Mouse (Mus musculus) skeletal muscle tissue, adult 2 months (tissue): Measurements from ENCODE around the gene Prkaca.
"Not testable (repeated sequence)": the region's sequence is repeated elsewhere in the genome, so short reads cannot be mapped to it uniquely, and the experiment has no call there.

ENCODE experiments used
- DNase-seq: peaks from one replicate; pipeline ENCODE4 v3.0.0-alpha.2; 2012; ENCODE audit warnings: low read depth, low spot score

Prkaca gene

GRCm38 (mm10) chr8:83974521-83974920 lies 1.7 kb downstream of the Prkaca start:
- DNase-seq, result no peak

- DNase-seq, result no peak
These were observed 3.4 kb downstream of the Prkaca start for GRCm38 (mm10) chr8:83976101-83976630.

DNA sequence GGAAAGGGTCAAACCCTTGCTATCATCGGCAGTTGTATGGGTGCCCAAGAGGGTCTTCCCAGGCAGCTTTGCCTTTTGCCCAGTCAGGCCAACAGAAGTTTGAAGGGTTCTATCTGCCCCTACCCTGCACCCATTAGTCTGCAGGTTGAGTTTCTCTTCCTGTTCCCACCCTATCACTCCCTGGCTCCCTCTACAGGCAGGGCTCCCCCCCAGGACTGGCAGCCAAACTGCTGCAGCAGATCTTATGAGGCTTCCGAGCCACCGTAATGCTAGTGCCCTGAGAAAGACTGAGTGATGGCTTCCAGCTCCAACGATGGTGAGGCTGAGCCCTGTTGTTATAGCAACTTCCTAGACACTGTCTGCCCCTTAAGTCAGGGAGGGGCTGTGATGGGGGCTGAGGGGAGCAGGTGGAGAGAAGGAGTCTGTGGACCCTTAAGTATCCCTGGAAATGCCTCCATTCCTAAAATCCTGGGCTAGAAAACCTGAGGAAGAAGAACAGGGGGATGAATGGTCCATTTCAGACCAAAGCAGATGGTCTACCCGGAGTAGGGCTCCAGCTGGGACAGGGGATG lies 4.1 kb downstream of the Prkaca start:
- no peak for DNase-seq

GRCm38 (mm10) chr8:83977646-83978045 lies 4.9 kb downstream of the Prkaca start:
- no peak for DNase-seq

GRCm38 (mm10) chr8:83978200-83978599 lies 5.4 kb downstream of the Prkaca start:
- DNase-seq, result no peak

DNA sequence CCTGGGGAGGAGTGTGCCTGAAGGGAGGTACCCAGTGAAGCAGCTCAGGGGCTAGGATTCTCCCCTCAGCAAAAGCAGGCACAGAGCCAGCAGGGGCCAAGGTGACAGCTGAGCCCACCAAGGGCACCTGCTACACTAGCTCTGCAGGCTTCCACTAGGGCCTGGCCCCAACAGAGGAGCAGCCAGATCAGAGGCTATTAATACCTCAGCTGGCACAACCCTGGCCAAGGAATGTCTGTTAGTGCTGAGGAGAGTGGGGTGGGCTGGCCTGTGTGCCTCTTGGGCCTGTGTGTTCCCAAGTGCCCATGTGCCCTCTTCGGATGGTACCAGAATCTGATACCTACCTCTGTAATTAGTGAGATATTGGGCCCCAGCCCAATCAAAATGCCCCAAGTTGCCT lies 7.5 kb downstream of the Prkaca start:
- peak; percentile 79 for DNase-seq

GRCm38 (mm10) chr8:83980845-83981244 lies 8.1 kb downstream of the Prkaca start:
- DNase-seq, result peak; percentile 75

GRCm38 (mm10) chr8:83981533-83981932 lies 8.7 kb downstream of the Prkaca start:
- no peak for DNase-seq

DNA sequence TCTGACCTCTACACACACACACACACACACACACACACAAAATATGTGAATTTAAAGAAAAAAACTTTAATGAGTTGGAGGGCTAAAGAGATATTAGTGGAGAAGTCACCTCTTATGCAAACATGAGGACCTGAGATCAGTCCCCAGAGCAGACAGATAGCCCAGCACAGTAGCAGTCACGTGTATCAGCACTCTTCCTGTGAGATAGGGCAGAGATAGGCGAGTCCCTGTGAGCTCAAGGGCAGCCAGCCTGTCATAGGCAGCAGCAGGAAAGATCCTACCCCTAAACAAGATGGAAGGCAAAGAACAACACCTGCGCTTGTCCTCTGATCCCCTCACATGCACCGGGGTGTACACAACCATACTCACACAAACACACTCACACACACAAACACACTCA lies 9.7 kb downstream of the Prkaca start:
- no peak for DNase-seq

DNA sequence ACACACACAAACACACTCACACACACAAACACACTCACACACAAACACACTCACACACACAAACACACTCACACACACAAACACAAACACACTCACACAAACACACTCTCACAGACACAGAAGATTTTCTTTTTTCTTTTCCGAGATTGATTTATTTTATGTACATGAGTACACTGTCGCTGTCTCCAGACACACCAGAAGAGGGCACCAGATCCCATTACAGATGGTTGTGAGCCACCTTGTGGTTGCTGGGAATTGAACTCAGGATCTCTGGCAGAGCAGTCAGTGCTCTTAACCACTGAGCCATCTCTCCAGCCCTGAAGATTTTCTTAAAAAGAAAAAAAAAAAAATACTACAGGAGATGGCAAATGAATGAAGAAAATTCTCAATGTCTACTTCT lies 10.4 kb downstream of the Prkaca start:
- not testable (repeated sequence) for DNase-seq

GRCm38 (mm10) chr8:83989243-83989642 lies 16.4 kb downstream of the Prkaca start:
- DNase-seq, result no peak

DNA sequence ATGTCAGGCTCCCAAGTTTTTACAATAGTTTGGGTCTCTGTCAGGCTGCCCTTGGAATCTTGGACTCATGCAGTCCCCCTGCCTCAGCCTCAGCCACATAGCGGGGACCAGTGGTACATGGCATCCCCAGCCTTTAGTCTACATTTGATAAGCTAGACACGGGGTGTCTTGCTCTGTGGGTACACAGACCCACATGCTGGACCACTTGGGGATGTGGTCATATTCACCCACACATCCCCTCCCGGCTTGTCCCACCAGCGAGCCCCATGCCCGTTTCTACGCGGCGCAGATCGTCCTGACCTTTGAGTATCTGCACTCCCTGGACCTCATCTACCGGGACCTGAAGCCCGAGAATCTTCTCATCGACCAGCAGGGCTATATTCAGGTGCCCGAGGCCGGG lies 17.4 kb downstream of the Prkaca start:
- no peak for DNase-seq

DNA sequence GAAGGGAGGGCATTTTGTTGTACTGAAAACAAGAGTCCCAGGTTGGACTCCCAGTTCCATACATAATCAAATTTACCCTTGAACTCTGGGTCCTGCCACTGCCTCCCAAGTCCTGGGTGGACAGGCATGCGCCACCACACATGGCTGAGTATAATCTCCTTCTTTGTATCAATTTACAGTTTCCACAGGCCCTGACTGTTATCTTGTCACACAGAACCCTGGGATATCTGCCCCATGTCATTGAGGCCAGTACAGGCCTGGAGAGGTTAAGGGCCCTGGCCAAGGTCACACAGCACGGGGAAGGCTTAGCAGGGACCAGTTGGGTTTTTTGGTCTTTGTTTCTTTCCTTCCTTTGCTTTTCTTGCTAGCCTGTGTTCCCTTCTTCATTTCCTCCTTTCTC lies 19.7 kb downstream of the Prkaca start:
- DNase-seq, result no peak

GRCm38 (mm10) chr8:83994030-83994429 lies 21.2 kb downstream of the Prkaca start:
- DNase-seq, result no peak

DNA sequence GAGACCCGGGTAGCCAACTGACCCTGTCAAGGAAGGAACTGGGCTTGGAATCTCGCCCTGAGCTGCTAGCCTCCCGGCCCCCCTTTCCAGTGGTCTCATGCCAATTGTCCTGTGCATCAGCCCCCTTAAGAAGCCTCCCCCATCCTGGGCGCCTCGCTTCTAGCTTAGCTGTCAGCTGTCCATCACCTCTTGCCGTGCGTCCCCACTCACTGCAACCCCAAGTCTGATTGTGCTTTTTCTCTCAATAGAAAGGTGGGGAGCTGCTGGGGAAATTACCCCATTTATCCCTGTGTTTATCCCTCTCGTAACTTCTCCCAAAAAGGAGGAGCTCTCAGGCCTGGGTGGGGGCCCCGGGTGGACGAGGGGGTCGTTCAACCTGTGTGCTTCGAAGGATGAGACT lies 23.2 kb downstream of the Prkaca start:
- DNase-seq, result no peak

- peak; percentile 93 for DNase-seq
These were observed 24.0 kb downstream of the Prkaca start for GRCm38 (mm10) chr8:83996567-83997505.

- DNase-seq, result no peak
These were observed 24.8 kb downstream of the Prkaca start, which contains the start of gene Samd1 for GRCm38 (mm10) chr8:83997511-83998141. Gene Samd1 (plus strand): TSS chr8:83997672.

DNA sequence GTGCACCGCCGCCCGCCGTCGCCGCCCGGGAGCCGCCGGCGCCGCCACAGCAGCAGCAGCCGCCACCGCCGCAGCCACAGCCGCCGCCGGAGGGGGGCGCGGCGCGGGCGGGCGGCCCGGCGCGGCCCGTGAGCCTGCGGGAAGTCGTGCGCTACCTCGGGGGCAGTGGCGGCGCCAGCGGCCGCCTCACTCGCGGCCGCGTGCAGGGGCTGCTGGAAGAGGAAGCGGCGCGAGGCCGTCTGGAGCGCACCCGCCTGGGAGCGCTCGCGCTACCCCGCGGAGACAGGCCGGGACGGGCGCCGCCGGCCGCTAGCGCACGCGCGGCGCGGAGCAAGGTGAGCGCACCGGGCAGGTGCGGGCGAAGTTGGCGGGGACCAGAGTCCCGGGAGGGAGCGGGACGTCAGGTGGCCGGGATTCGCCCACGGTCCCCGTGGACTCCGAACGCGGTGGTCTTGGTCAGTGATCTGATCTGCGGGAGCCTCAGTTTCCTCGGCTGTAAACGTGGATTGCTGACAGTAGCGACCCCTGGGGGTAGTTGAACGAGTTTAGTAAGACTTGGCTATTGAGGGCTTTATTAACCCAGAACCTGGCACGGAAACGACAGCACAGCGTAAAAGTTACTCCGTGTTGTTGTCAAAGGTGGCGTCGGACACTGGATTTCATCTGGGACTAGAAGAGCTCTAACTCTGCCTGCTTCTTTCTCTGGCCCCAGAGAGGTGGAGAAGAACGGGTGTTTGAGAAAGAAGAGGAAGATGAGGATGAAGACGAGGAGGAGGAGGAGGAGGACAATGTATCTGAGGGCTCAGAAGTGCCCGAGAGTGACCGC lies 25.7 kb downstream of the Prkaca start:
- no peak for DNase-seq

GRCm38 (mm10) chr8:83999057-83999705 lies 26.4 kb downstream of the Prkaca start:
- no peak for DNase-seq

- DNase-seq, result no peak
These were observed 27.0 kb downstream of the Prkaca start for GRCm38 (mm10) chr8:83999825-84000224.
